Mouse (Mus musculus): ENCODE data around the gene BC024978.

Gene BC024978

GRCm38 (mm10) chr7:27195681-27196611 is at the start of gene BC024978, which contains the start of gene Snrpa:
Gene BC024978 (plus strand): TSS chr7:27195781.
Gene Snrpa (minus strand): TSS chr7:27196271.
- peak; percentile 96 to 99 for DNase-seq

GRCm38 (mm10) chr7:27153205-27153764 is 42.3 kb upstream of the BC024978 start, which contains the start of gene Cyp2t4:
Gene Cyp2t4 (plus strand): TSS chr7:27153714.
- DNase-seq: peak; percentile 65 to 77

GRCm38 (mm10) chr7:27156005-27156404 is 39.6 kb upstream of the BC024978 start:
- DNase-seq: no peak

- no peak for DNase-seq
Measured at GRCm38 (mm10) chr7:27158171-27158570, 37.4 kb upstream of the BC024978 start.

- no peak for DNase-seq
Measured at GRCm38 (mm10) chr7:27159256-27159655, 36.3 kb upstream of the BC024978 start.

GRCm38 (mm10) chr7:27159882-27160281 is 35.7 kb upstream of the BC024978 start:
- peak; percentile 93 for DNase-seq

- no peak for DNase-seq
Measured at GRCm38 (mm10) chr7:27160921-27161320, 34.7 kb upstream of the BC024978 start.

GRCm38 (mm10) chr7:27161744-27162143 is 33.8 kb upstream of the BC024978 start:
- DNase-seq: no peak

- no peak for DNase-seq
Measured at GRCm38 (mm10) chr7:27162780-27163449, 32.7 kb upstream of the BC024978 start.

GRCm38 (mm10) chr7:27163450-27163805 is 32.2 kb upstream of the BC024978 start:
- no peak for DNase-seq

- no peak for DNase-seq
Measured at GRCm38 (mm10) chr7:27164112-27164947, 31.3 kb upstream of the BC024978 start.

GRCm38 (mm10) chr7:27165007-27165655 is 30.4 kb upstream of the BC024978 start:
- no peak for DNase-seq

GRCm38 (mm10) chr7:27165696-27166095 is 29.9 kb upstream of the BC024978 start:
- no peak for DNase-seq

GRCm38 (mm10) chr7:27166229-27166613 is 29.4 kb upstream of the BC024978 start:
- peak; percentile 91 to 94 for DNase-seq

- peak; percentile 95 to 97 for DNase-seq
Measured at GRCm38 (mm10) chr7:27166614-27167474, 28.7 kb upstream of the BC024978 start, which contains the start of gene Egln2. Gene Egln2 (minus strand): TSS chr7:27166802.

- DNase-seq: no peak
Measured at GRCm38 (mm10) chr7:27167475-27168094, 28.0 kb upstream of the BC024978 start.

- no peak for DNase-seq
Measured at GRCm38 (mm10) chr7:27168371-27168770, 27.2 kb upstream of the BC024978 start.

- no peak for DNase-seq
Measured at GRCm38 (mm10) chr7:27170981-27171380, 24.6 kb upstream of the BC024978 start.

GRCm38 (mm10) chr7:27174496-27174895 is 21.1 kb upstream of the BC024978 start:
- peak in 1 of 2 experiments; percentile 25 for DNase-seq

- no peak for DNase-seq
Measured at GRCm38 (mm10) chr7:27174896-27175295, 20.7 kb upstream of the BC024978 start.
